Mouse (Mus musculus): ENCODE measurements around the gene Saal1. TPM values are rescaled to one million over a fixed set of nuclear protein-coding genes. Genes with fewer than 3 reads are reported as not detected.
A peak's percentile ranks its signal among the peaks of the same experiment; 100 is the strongest.

Saal1 gene
- polyA plus RNA-seq, 1 experiment from 2014 or later = 20.3 TPM

GRCm38 (mm10) chr7:46723354-46723753 lies 12.9 kb upstream of the Saal1 start:
- no peak overlapping the region for H3K4me3 ChIP-seq (replicated peaks; ENCODE audit: low read depth, low read length)
- H3K27ac ChIP-seq = no peak overlapping the region
- TF ChIP-seq CTCF (IDR thresholded peaks at IDR 0.05; ENCODE audit: low read depth) = no peak
- H3K27me3 ChIP-seq (ENCODE audit: insufficient read depth, low read length) = no peaks in the 10 kb centered on the region
- DNase-seq (ENCODE audit: low spot score) (no peak), ATAC-seq (replicated peaks; ENCODE audit: low FRiP score, low read depth) (no peak)
- WGBS = 82% methylated on average over 6 of the region's 6 CpGs
- no peaks in the 10 kb centered on the region for H3K9me3 ChIP-seq (replicated peaks; ENCODE audit: low read length)
- H3K36me3 ChIP-seq (ENCODE audit: insufficient read depth, low read length) = no peaks in the 10 kb centered on the region
- H3K4me2 ChIP-seq (ENCODE audit: low read length) = no peak overlapping the region
- no peak overlapping the region for H3K9ac ChIP-seq (ENCODE audit: low read depth, low read length)
- no peaks in the 10 kb centered on the region for H3K4me1 ChIP-seq (replicated peaks; ENCODE audit: insufficient read depth, low read length)

- 84% methylated on average over 9 of the region's 9 CpGs for WGBS
- no peaks in the 10 kb centered on the region for H3K36me3 ChIP-seq (ENCODE audit: insufficient read depth, low read length)
- no peaks in the 10 kb centered on the region for H3K4me1 ChIP-seq (replicated peaks; ENCODE audit: insufficient read depth, low read length)
- no peak overlapping the region for H3K27ac ChIP-seq
- ATAC-seq (replicated peaks; ENCODE audit: low FRiP score, low read depth) = no peak
- no peaks in the 10 kb centered on the region for H3K9me3 ChIP-seq (replicated peaks; ENCODE audit: low read length)
- H3K9ac ChIP-seq (ENCODE audit: low read depth, low read length) = no peak overlapping the region
- no peak overlapping the region for H3K4me3 ChIP-seq (replicated peaks; ENCODE audit: low read depth, low read length)
- no peak for TF ChIP-seq CTCF (IDR thresholded peaks at IDR 0.05; ENCODE audit: low read depth)
- no peaks in the 10 kb centered on the region for H3K27me3 ChIP-seq (ENCODE audit: insufficient read depth, low read length)
- H3K4me2 ChIP-seq (ENCODE audit: low read length) = no peak overlapping the region
- DNase-seq (ENCODE audit: low spot score) = no peak
Observed at GRCm38 (mm10) chr7:46720460-46720859, 10.0 kb upstream of the Saal1 start.

- no peak for TF ChIP-seq CTCF (IDR thresholded peaks at IDR 0.05; ENCODE audit: low read depth)
- Histone ChIP-seq H3K4me3 (replicated peaks; ENCODE audit: low read depth, low read length) (no peak overlapping the region), H3K27ac (no peak overlapping the region), H3K9me3 (replicated peaks; ENCODE audit: low read length) (no peaks in the 10 kb centered on the region), H3K36me3 (ENCODE audit: insufficient read depth, low read length) (no peaks in the 10 kb centered on the region), H3K4me1 (replicated peaks; ENCODE audit: insufficient read depth, low read length) (no peaks in the 10 kb centered on the region), H3K4me2 (ENCODE audit: low read length) (no peak overlapping the region), H3K27me3 (ENCODE audit: insufficient read depth, low read length) (no peaks in the 10 kb centered on the region), H3K9ac (ENCODE audit: low read depth, low read length) (no peak overlapping the region)
- 70% methylated on average over 7 of the region's 7 CpGs for WGBS
- ATAC-seq (replicated peaks; ENCODE audit: low FRiP score, low read depth) = no peak
- DNase-seq (ENCODE audit: low spot score) = no peak
Observed at GRCm38 (mm10) chr7:46719526-46719925, 9.0 kb upstream of the Saal1 start.

- 78% methylated on average over 7 of the region's 7 CpGs for WGBS
- TF ChIP-seq CTCF (IDR thresholded peaks at IDR 0.05; ENCODE audit: low read depth) = no peak
- H3K4me1 ChIP-seq (replicated peaks; ENCODE audit: insufficient read depth, low read length) = no peaks in the 10 kb centered on the region
- no peak overlapping the region for H3K27ac ChIP-seq
- no peak overlapping the region for H3K4me3 ChIP-seq (replicated peaks; ENCODE audit: low read depth, low read length)
- H3K27me3 ChIP-seq (ENCODE audit: insufficient read depth, low read length) = no peaks in the 10 kb centered on the region
- ATAC-seq (replicated peaks; ENCODE audit: low FRiP score, low read depth) = no peak
- H3K4me2 ChIP-seq (ENCODE audit: low read length) = no peak overlapping the region
- no peak for DNase-seq (ENCODE audit: low spot score)
- no peak overlapping the region for H3K9ac ChIP-seq (ENCODE audit: low read depth, low read length)
- no peaks in the 10 kb centered on the region for H3K9me3 ChIP-seq (replicated peaks; ENCODE audit: low read length)
- H3K36me3 ChIP-seq (ENCODE audit: insufficient read depth, low read length) = no peaks in the 10 kb centered on the region
Observed at GRCm38 (mm10) chr7:46718591-46719270, 8.3 kb upstream of the Saal1 start.

- H3K9ac ChIP-seq (ENCODE audit: low read depth, low read length) = no peak overlapping the region
- DNase-seq (ENCODE audit: low spot score) (no peak), ATAC-seq (replicated peaks; ENCODE audit: low FRiP score, low read depth) (no peak)
- no peaks in the 10 kb centered on the region for H3K9me3 ChIP-seq (replicated peaks; ENCODE audit: low read length)
- H3K4me2 ChIP-seq (ENCODE audit: low read length) = no peak overlapping the region
- WGBS = 38% methylated on average over 5 of the region's 5 CpGs
- no peaks in the 10 kb centered on the region for H3K27me3 ChIP-seq (ENCODE audit: insufficient read depth, low read length)
- H3K4me1 ChIP-seq (replicated peaks; ENCODE audit: insufficient read depth, low read length) = no peaks in the 10 kb centered on the region
- H3K36me3 ChIP-seq (ENCODE audit: insufficient read depth, low read length) = no peaks in the 10 kb centered on the region
- H3K27ac ChIP-seq = no peak overlapping the region
- TF ChIP-seq CTCF (IDR thresholded peaks at IDR 0.05; ENCODE audit: low read depth) = no peak
- no peak overlapping the region for H3K4me3 ChIP-seq (replicated peaks; ENCODE audit: low read depth, low read length)
Observed at GRCm38 (mm10) chr7:46716897-46717296, 6.4 kb upstream of the Saal1 start.

GRCm38 (mm10) chr7:46715600-46715999 lies 5.1 kb upstream of the Saal1 start, which contains the start of gene Saa3:
Saa3 (minus strand) TSS chr7:46715700.
- DNase-seq (ENCODE audit: low spot score) = no peak
- H3K27me3 ChIP-seq (ENCODE audit: insufficient read depth, low read length) = no peaks in the 10 kb centered on the region
- no peaks in the 10 kb centered on the region for H3K9me3 ChIP-seq (replicated peaks; ENCODE audit: low read length)
- H3K27ac ChIP-seq = no peak within 1 kb of the TSS
- TF ChIP-seq CTCF (IDR thresholded peaks at IDR 0.05; ENCODE audit: low read depth) = no peak
- 86% methylated on average over 5 of the region's 5 CpGs for WGBS
- H3K4me1 ChIP-seq (replicated peaks; ENCODE audit: insufficient read depth, low read length) = no peaks in the 10 kb centered on the region
- no peak for ATAC-seq (replicated peaks; ENCODE audit: low FRiP score, low read depth)
- no peaks in the 10 kb centered on the region for H3K36me3 ChIP-seq (ENCODE audit: insufficient read depth, low read length)
- H3K4me3 ChIP-seq (replicated peaks; ENCODE audit: low read depth, low read length) = no peak within 1 kb of the TSS
- no peak within 1 kb of the TSS for H3K4me2 ChIP-seq (ENCODE audit: low read length)
- H3K9ac ChIP-seq (ENCODE audit: low read depth, low read length) = no peak within 1 kb of the TSS

- peak; percentile 89 for TF ChIP-seq CTCF (IDR thresholded peaks at IDR 0.05; ENCODE audit: low read depth)
- peak; percentile 75 for DNase-seq (ENCODE audit: low spot score)
- no peaks in the 10 kb centered on the region for H3K36me3 ChIP-seq (ENCODE audit: insufficient read depth, low read length)
Observed at GRCm38 (mm10) chr7:46714518-46714917, 4.0 kb upstream of the Saal1 start.

More at GRCm38 (mm10) chr7:46714518-46714917, 4.0 kb upstream of the Saal1 start:
- H3K4me1 ChIP-seq (replicated peaks; ENCODE audit: insufficient read depth, low read length) = no peaks in the 10 kb centered on the region
- no peaks in the 10 kb centered on the region for H3K27me3 ChIP-seq (ENCODE audit: insufficient read depth, low read length)
- H3K4me2 ChIP-seq (ENCODE audit: low read length) = no peak overlapping the region
- H3K9me3 ChIP-seq (replicated peaks; ENCODE audit: low read length) = no peaks in the 10 kb centered on the region
- no peak overlapping the region for H3K4me3 ChIP-seq (replicated peaks; ENCODE audit: low read depth, low read length)
- no peak for ATAC-seq (replicated peaks; ENCODE audit: low FRiP score, low read depth)
- 32% methylated on average over 6 of the region's 6 CpGs for WGBS
- no peak overlapping the region for H3K27ac ChIP-seq
- no peak overlapping the region for H3K9ac ChIP-seq (ENCODE audit: low read depth, low read length)
